Mouse (Mus musculus) heart, postnatal 0 days (tissue): ENCODE measurements at regions not wholly inside any gene's neighbourhood (a gene's known extent, or its start where the extent isn't known, plus 50 kb on each side); places are given as distances from the start of the nearest gene placed in this dataset.

Experiments used
- CTCF ChIP-seq: IDR thresholded peaks from 2 replicates; pipeline ENCODE4 v1.5.1; 2016; ENCODE audit warnings: antibody characterized with exemption, control low read depth, low read depth
- EP300 ChIP-seq: IDR thresholded peaks from 2 replicates; pipeline ENCODE4 v1.6.1; 2016; ENCODE audit warnings: antibody characterized with exemption, low read depth

- TF ChIP-seq CTCF (no peak), EP300 (no peak)
Measured at GRCm38 (mm10) chr7:36989380-36989779, 291.5 kb downstream of the Tshz3 start.
